11 mouse cellular contexts compared by ENCODE assay signal in the genomic region with DNA sequence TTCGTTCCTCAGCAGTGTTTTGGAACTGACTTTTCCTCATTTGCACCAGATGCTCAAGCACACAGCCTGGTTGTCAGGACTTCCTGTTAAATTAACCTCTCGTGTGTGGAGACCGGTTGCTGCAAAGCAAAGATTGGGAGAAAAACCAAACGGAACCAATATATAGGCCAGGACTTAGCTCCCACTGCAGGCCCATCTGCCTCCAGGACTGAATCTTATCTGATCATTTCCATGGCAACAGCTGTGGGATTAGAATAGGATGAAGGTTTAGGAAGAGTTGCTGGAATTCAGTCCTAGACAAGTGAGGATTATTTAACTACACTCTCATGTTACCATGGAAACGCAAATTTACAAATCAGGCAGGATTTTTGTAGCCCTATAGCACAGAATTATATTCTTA.
DNase-seq lines count a peak whose midpoint lies in the region; ATAC-seq lines count a peak whose summit lies in the region.
"Had no signal": no experiment of that assay in that cellular context is flagged by ENCODE, and none has a peak within 500 bp of the region (broad histone marks: within the 10 kb centered on the region; RNA-seq: fewer than 3 reads in every experiment).

No protein-coding gene starts in this region.

- peak; percentile 73 for DNase-seq in brain, adult 2 months (ENCODE audit: low read depth, low spot score)
- DNase-seq in layer of hippocampus, adult 11-12 months (ENCODE audit: low spot score) = peak; percentile 25
- no peak for DNase-seq in spleen, postnatal 4 days (ENCODE audit: low spot score in 2 of 2)
- no peak for DNase-seq in lung, postnatal 4 days
- DNase-seq in testis, postnatal 10 days (ENCODE audit: low spot score) = no peak
- DNase-seq in urinary bladder, postnatal 36 days (ENCODE audit: low spot score in 2 of 2) = no peak
- DNase-seq: gastrocnemius, postnatal 25 days; liver, embryonic 13.5 days had no signal

- no peak overlapping the region for H3K4me2 ChIP-seq in forebrain, embryonic 13.5 days
- H3K4me2 ChIP-seq in midbrain, embryonic 13.5 days (replicated peaks) = no peak overlapping the region
- H3K4me2 ChIP-seq: liver, embryonic 13.5 days had no signal

- H3K4me1 ChIP-seq in forebrain, embryonic 13.5 days = peaks cover 17% of the 10 kb centered on the region
- H3K4me1 ChIP-seq in midbrain, embryonic 13.5 days (replicated peaks) = peaks cover 18% of the 10 kb centered on the region
- H3K4me1 ChIP-seq: liver, embryonic 13.5 days had no signal

- no peaks in the 10 kb centered on the region for H3K36me3 ChIP-seq in forebrain, embryonic 13.5 days (ENCODE audit: poor library complexity, severe bottlenecking)
- H3K36me3 ChIP-seq in midbrain, embryonic 13.5 days = no peaks in the 10 kb centered on the region
- H3K36me3 ChIP-seq: liver, embryonic 13.5 days had no signal

- H3K9me3 ChIP-seq in forebrain, embryonic 13.5 days (replicated peaks) = no peaks in the 10 kb centered on the region
- H3K9me3 ChIP-seq in midbrain, embryonic 13.5 days = no peaks in the 10 kb centered on the region
- H3K9me3 ChIP-seq: liver, embryonic 13.5 days had no signal

- no peak overlapping the region for H3K4me3 ChIP-seq in forebrain, embryonic 13.5 days
- H3K4me3 ChIP-seq in midbrain, embryonic 13.5 days (replicated peaks) = no peak overlapping the region
- H3K4me3 ChIP-seq: liver, embryonic 13.5 days had no signal

- 42% methylated on average over 5 of the region's 5 CpGs for WGBS in forebrain, embryonic 13.5 days
- 19% methylated on average over 5 of the region's 5 CpGs for WGBS in midbrain, embryonic 13.5 days

- no peaks in the 10 kb centered on the region for H3K27me3 ChIP-seq in forebrain, embryonic 13.5 days
- no peaks in the 10 kb centered on the region for H3K27me3 ChIP-seq in midbrain, embryonic 13.5 days
- H3K27me3 ChIP-seq: liver, embryonic 13.5 days had no signal

- 0 out of 2 replicates have a peak, but pooled peaks have one; percentile 19 for ATAC-seq in forebrain, embryonic 13.5 days
- ATAC-seq in midbrain, embryonic 13.5 days = peak; percentile 83
- ATAC-seq: intestine, embryonic 16.5 days had no signal

- no peak overlapping the region for H3K9ac ChIP-seq in forebrain, embryonic 13.5 days
- no peak overlapping the region for H3K9ac ChIP-seq in midbrain, embryonic 13.5 days (replicated peaks)
- H3K9ac ChIP-seq: liver, embryonic 13.5 days had no signal

- H3K27ac ChIP-seq in forebrain, embryonic 13.5 days = no peak overlapping the region
- H3K27ac ChIP-seq in midbrain, embryonic 13.5 days = peak overlapping the region; percentile 40
- H3K27ac ChIP-seq: liver, embryonic 13.5 days had no signal

Comparison
In these comparisons a context has a peak if more than half of its experiments do, and no peak if none do; other contexts are left out.
1. DNase-seq: peak in brain, adult 2 months (single experiment) and layer of hippocampus, adult 11-12 months (single experiment); none in spleen, postnatal 4 days (0 of 2), lung, postnatal 4 days (0 of 2), testis, postnatal 10 days (single experiment) and urinary bladder, postnatal 36 days (0 of 2).